Mouse (Mus musculus): ENCODE measurements around the gene Msl3l2.

GRCm38 (mm10) chr10:56061238-56061830 is 45.4 kb upstream of the Msl3l2 start:
- TF ChIP-seq GATA1 (IDR thresholded peaks at IDR 0.05; ENCODE audit: borderline replicate concordance, low read length): no peak
- TF ChIP-seq FLI1 (IDR thresholded peaks at IDR 0.05; ENCODE audit: low read length): no peak

Data from megakaryocyte, embryonic 14.5 days (primary cell).